Mouse (Mus musculus) liver, postnatal 0 days (tissue): ENCODE measurements around the gene Rsl24d1.

ENCODE experiments used
- CTCF ChIP-seq: sonication (generic); IDR thresholded peaks from 2 replicates; pipeline ENCODE4 v1.5.1; 2016; ENCODE audit warnings: antibody characterized with exemption, low read depth
- EP300 ChIP-seq: IDR thresholded peaks from 2 replicates; pipeline ENCODE4 v1.6.1; 2016; ENCODE audit warnings: antibody characterized with exemption, low read depth, mild to moderate bottlenecking

DNA sequence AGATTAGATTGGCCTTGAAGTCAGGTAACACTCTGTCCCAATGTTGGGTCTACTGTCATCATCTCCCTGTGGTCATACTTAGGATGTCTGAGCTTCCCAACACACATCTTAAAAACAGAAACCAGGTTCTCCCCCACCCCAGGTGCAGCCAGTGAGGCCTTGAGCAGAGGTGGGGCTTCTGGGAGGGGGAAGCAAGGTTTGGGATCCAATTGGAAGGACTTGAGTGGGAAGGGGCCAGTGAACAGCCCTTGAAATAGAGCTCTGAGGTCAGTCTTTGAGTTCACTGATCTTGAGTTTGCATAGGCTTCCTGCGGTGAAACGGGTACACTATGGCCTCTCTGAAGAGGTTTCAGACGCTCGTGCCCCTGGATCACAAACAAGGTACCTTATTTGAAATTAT lies 11.0 kb upstream of the Rsl24d1 start, which contains the start of gene Gm20509:
- no peak for TF ChIP-seq CTCF
- TF ChIP-seq EP300: no peak
